Mouse (Mus musculus) thymus, adult 18-20 months (tissue): Measurements from ENCODE around the gene Nat9.
A peak's percentile ranks its signal among the peaks of the same experiment; 100 is the strongest.

ENCODE experiments used
- DNase-seq, 2 experiments: peaks; one replicate each; pipeline ENCODE4 v3.0.0; 2022; ENCODE audit warnings: mixed read lengths in 2 of 2

Nat9 gene

DNA sequence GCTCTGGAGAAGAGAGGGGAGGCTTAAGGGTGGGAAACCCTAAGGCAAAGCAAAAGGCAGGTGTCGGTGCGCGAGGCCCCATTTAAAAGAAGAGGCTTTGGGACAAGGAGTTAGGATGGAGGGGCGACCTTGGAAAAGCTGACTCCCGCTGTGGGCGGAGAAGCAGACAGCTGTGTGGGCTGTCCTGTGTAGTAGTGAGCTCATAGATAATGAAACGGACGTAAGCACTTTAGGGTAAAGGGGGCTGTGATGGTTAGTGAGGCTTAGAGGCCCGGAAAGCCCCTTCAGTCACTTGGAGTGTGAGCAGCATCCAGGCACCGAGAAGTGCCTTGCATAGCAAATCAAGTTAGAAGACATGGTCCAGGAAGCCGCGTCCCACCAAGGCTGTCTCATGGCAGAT lies at the start of gene Nat9:
Gene Nat9, minus strand, starts transcription at position 167 of the 400 bp plus-strand sequence.
- DNase-seq: no peak

DNA sequence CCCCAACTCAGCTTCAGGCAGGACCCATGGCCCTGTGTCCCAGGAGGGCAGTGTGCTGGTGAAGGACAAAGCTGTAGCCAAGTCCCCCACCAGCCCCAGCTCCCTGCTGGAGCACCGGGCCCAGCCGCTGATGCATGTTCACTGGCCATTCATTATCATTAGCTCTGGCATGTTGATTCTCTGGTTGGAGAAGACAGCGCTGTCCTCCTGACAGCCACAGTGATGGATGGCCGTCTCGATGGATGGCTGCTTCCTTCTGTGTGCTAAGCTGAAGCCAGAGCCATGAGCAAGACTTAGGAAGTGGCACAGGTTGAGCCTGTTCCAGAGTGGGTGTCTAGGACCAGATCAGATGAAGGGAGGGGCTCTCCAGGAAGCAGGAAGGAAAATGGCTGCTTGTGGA lies 48.9 kb upstream of the Nat9 start:
- no peak for DNase-seq

DNA sequence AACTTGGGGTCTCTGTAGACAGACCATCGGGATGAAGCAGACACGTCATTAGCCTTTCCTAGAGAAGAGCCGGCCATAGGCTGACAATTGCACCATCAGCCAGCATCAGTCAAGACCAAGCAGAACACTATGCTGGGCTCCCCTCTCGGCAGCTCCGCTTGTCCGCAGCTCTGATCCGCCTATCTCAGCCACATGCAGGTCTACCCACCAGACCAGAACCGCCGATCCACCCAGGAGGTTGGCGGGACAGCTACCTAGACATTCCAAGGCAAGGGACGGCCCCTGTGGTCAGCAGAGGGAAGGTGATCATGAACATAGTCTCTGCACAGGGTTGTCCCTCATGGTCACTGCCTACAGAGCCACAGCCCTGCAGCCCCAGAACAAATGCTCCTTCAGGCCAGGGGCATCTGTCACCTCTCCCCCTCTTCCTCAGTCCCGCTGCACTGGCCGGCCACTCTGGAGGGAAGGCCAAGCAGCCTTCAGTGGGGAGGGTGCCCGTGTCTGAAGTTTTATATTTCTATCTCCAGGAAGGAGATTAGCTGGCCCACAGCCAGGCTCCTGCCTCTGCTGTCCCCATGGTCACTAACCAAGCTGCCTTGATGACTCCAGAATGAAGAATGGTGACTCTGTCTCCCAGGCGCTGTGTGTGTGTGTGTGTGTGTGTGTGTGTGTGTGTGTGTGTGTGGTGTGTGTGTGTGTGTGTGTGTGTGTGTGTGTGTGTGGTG lies 46.8 kb upstream of the Nat9 start:
- DNase-seq: no peak

DNA sequence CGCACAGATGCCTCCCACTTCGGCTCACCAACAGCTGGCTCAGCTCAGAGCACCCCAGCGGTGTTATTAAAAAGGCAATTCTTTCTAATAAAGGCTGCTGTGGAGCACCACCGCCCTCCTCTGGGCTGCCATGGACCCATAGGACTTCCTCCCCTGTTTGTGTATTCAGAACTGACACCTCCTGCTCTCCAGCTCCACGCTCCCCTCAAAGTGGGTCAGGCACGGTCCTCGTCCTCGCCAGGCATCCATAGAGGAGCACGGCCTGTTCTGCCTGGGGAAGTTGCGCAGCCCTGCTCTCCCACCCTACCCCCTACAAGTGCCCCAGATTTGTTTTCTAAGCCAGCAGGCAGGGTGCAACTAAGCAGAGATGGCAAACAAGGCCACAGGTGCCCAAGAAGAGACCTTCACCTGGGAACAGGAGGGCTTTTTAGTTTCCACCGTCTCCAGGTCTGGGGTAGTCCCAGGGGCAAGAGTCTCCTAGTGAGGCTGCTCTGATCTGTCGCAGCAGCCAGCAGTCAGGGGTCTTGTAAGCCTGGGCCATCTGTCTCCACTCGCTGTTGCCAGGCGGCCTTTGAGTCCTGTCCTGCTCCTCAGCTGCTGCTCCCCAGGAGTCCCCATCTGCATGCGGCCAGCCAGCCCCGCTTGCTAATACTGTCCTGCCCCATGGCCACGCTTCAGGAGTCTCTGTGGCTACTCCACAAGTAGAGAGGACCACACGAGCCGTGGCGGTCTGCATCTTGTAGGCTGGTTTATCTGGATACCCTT lies 46.0 kb upstream of the Nat9 start:
- no peak for DNase-seq

DNA sequence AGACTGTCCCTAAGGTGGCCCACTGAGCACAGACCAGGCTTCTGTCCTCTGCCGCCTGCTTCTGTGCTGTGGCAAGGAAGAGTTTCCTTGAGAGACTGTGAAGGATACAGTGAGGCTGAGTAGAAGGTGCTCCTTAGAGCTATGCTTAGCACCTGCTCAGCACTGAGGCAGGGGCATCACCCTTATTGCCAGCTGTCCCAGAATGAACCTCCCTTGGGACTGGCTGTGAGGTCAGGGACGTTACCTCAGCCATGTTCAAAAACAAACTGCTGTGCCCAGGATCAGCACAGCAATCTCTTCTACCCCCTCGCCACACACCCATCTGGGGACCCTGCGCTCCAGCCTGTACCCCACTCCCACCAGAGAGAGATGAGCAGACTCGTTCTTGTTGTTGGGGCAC lies 45.2 kb upstream of the Nat9 start:
- DNase-seq: no peak

DNA sequence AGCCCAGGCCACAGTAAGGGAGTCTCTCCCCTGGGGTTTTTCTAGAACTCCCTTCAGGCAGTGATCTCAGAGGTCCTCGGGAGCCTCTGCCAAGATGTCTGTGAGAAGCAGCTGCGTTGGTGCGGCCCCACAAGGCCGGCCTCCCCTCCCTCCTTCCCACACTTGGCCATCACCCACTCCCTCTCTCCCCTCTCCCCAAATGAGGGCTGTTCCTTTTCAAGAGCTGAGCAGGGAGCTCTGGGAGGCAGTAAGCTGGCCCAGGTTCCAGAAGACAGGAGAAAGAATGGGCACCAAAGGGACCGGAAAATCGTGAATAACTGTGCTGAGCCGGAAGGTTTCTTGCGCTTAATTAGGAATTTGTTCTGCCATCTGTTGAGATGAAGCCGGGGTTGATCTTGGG lies 44.3 kb upstream of the Nat9 start:
- no peak for DNase-seq

DNA sequence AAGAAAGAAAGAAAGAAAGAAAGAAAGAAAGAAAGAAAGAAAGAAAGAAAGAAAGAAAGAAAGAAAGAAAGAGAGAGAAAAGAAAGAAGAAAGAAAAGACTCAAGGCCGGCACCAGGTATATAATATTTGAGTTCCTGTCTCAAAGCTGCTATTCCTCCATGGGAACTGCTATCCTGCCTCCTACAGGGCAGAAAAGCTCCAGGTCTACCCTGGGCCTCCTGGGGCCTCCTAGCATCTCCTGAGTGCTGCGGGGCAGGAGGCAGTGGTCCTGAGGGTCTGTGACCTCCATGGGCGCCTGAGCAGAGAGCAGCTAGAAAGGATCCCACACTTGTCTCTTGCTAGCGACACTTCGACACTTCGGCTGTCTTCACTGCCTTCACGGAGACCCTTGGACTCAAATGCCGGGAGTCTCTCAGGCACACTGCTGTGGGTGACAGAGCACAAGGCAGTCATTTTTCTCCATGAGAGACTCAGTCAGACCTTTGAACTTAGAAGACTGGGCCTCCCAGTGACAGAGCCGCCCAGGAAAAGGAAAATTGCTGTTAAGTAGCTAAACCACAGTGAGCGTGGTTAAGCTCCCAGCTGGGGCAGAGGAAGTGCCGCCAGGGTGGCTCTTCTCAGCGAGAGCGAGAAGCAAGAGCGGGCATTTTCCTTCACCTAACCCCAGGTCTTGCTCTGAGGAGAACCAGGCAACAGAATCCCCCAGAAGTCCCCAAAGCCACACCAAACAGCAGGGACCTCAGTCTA lies 43.7 kb upstream of the Nat9 start:
- peak; percentile 69 to 79 for DNase-seq

DNA sequence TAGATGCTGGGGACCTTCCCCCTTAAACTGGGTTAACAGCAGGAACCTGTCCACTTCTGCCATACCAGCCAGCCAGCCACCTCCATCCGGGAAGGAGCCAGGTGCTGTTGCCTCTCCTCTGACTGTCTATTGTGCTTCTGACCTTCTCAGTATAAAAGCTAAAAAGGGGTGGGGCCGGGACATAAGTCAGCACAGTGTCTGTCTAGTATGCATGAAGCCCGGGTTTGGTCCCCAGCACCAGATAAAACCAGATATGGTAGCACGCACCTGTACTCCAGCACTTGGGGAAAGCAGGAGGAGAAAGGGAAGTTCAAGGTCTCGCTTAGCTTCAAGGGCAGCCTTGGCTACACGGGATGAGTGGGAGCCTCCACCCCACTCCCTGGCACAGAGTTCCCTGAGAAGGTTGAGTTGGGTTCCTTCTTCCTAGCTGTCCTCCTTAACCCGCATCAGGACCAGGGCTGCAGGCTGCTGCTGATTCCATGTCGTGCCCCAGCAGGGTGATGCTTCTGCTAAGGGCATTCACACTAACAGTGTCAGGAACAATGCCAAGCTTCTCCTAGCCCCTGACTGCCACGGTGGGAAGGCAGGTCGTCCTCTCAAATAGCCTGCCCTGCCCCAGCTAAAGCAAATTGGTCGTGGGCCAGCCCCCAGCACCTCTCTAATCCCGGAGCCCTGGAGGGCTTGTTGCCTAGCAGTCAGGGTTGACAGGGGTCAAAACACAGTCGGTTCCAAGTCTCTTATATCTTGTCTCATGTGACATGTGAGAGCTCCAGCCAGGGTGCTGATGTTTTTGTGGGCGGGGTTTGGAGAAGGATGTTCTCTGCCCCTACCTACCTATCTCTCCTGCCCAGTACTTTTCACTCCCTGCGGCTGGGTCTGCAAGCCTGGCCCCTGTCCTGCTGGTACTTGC lies 41.6 kb upstream of the Nat9 start:
- DNase-seq: no peak

DNA sequence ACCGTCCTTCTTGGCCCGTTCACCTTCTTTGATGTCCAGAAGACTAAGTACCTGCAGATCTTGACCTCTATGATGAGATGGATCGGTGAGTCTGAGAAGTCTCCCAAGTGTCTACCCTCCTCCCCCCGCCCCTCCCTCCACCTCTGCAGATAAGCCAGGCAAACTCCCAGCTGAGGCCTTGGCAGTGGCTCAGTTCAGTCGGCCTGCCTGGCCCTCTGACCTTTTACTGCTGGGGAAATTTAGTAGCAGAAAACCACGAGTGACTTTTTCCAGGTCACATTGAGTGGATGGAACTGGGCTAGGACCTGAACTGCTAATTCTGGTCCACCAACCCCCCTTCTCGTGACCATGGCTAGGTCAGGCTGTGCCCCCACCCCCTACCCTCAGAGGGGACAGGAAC lies 40.8 kb upstream of the Nat9 start:
- DNase-seq: no peak

DNA sequence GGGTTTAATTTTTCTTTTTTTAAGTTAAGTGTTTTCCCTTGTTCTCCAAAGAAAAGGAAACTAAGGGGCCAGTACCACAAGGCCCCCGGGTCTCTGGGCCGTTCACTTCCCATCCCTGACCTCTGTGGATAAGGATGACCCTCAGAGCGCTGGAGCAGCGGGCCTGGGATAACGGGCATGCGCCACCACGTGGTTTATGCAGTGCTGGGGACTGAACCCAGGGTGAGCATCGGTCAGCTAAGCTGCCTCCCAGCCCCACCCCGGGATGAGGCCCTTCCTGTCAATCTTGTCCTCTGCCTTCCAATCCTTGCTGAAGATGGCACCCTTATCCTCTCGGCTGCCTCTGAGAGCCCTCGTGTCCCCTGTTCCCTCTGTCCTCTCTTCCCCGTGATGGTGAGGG lies 40.0 kb upstream of the Nat9 start:
- DNase-seq: no peak

DNA sequence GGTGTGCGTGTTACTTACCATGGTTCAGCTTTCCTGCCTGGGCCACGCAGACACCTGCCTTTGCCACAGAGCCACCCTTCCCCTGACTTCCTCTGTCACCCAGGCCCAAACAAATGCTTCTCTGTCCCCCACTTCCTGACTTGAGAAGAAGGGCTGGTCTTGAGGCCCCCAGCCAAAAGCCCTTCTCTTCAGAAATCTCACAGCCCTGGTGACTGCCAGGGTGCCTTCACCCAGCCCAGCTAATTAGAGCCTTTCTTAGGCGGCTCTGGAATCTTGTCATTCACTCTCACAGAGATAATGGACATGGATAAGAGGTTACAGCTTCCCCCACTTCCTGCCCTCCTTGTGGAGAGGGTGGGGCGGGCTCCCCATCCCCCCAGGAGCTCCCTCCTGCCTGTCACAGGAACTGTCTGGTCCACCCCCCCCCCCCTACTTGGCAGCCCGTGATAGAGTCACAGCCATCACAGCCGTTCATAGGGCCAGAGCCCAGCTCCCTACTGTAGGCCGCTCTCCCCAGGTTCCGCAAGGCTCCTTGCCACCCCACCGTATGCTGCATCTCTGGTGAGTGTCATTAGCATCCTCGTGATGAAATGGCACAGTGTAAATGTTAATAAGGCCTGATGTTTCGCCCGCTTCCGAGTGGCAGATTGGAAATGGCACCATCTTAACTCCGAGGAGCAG lies 39.3 kb upstream of the Nat9 start:
- peak; percentile 54 to 66 for DNase-seq

DNA sequence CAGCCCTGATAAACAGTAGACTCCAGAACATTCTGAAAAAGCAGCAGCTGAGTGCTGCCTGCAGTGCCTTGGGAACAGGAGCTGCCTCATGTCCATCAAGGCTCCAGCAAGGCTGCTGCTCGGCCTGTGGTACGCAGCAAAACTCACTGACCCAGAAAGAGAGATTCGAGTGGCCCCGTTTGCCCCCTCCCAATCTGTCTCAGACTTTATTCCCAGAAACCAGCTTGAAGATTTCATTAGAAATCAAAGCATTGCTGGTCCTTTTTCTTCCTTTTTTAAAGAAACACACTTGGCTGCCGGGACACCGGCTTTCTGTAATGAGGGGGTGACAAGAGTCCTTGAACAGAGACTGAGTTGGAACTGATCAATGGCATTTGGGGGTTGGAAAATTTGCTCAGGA lies 37.6 kb upstream of the Nat9 start:
- no peak for DNase-seq

DNA sequence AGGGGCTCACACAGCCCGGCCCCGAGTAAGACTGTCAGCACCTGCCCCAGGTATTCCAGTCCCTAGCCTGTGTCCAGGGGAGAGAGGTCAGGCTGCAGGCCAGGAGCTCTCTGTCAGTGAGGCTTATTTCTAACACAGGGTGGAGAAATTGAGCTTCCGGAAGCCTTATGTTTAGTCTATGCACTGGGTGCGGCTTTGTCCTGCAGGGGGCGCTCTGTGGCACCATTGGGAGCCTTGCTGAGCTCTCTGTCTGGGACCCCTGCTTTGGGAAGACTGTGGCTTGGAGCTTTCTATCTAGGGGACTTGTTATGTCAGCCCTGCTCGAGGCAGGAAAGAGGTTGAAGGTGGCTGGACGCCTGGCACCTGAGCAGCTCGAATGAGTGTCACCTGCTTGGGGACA lies 37.2 kb upstream of the Nat9 start:
- peak; percentile 51 to 52 for DNase-seq

DNA sequence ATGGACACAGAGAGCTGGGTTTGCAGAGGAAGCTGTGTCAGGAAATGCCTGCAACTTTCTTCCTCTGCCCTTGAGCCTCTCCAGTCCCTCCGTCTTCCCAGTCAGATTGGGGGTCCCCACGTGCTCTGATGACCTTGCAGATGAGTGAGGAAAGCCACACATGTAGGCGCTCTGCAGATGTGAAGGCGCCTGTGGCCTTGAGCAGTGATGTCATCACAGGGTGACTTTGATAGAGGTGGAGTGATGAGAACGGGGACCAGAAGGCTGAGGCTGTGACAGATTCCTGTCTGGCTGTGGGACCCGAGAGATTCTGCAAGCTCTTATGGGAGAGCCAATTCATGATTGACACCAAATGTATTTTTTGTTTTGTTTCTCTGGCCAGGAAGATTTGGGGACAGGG lies 36.2 kb upstream of the Nat9 start:
- no peak for DNase-seq

DNA sequence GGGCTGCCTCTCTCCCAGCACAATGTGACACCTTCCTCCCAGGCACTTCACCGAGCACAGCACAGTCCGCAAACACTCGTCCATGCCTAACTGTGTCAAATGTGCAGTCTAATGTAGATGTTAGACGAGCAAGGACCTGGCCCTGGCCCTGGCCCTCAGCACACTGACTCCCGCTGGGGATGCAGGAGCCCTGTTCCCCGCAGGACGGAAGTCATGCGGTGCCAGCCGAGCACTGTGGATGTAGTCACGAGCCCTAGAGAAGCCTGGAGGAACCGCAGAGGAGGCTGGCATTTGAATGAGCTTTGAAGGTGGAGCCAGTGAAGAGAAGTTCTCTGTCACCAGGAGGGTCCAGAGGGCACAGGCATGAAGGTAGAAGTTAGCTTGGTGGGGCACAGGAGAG lies 35.8 kb upstream of the Nat9 start:
- no peak for DNase-seq

DNA sequence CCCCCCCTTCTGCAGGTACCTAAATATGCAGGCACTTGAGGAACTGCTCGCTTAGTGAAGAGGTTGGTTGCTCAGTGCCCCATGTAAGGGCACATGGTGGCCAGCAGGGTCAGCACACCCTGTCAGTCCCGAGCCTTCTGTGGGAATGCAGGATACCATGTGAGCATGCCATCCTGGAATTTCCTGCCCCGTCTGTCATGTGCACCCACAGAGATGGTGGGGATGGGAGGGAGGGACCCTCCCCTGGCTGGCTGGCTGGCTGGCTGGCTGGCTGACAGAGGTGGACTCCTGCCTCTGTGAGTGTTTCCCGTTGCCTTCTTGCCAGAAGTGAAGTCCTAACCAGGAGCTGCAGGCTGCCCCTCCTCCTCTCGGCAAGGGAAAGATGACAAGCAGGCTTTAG lies 34.9 kb upstream of the Nat9 start:
- no peak for DNase-seq

DNA sequence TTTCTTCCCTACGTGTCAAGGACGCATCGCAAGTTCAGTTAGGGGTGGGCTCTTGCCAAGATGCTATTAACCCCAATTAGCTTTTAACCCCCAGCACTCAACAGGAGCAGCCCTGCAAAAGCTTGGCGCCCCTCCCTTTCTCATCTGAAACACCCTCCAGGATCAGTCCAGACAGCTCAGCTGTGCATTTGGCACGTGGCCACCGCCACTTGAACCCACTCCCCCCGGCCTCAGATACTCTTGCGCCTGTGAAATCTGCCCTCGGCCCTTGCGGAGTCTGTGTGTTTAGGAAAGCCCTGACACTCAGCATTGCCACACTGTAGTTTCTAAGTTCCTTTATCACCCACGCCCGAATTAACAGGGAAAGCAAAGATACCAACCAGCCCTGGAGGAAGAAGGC lies 34.4 kb upstream of the Nat9 start:
- no peak for DNase-seq

DNA sequence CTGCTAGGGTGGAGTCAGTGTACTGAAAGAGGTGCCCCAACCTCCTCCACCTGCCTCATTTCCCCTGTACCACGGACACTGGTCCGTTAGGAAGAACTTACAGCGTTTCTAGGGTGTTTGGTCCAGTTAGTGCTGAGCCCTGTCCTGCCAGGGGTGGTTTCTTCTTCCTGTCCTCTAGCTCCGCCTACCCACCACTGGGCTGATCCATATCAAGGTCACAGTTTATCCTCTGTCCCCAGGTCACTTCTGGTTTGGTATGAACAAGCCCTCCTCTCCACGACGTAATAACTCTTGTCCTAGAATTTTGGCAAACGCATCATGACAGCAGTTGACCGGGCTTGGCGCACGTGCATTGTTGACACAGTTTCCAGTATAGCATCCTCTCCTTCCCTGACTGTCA lies 32.0 kb upstream of the Nat9 start:
- no peak for DNase-seq

DNA sequence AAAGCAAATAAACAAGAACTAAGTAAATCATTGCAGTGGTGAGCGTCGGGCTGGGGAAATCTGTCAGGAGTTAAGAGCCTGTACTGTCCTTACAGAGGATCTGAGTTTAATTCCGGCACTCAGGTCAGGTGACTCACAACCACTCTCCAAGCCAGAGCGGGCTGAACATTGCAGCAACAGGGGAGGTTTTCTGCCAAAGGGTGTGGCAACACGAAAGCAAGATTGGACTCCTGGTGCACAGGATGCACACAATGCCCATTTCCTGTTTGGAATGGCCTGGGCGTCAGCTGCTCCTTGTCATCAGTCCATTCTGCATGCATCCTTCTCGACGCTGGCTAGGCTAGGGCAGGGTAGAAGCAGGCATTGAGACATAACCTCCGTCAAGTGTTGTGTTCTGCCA lies 31.6 kb upstream of the Nat9 start:
- no peak for DNase-seq

DNA sequence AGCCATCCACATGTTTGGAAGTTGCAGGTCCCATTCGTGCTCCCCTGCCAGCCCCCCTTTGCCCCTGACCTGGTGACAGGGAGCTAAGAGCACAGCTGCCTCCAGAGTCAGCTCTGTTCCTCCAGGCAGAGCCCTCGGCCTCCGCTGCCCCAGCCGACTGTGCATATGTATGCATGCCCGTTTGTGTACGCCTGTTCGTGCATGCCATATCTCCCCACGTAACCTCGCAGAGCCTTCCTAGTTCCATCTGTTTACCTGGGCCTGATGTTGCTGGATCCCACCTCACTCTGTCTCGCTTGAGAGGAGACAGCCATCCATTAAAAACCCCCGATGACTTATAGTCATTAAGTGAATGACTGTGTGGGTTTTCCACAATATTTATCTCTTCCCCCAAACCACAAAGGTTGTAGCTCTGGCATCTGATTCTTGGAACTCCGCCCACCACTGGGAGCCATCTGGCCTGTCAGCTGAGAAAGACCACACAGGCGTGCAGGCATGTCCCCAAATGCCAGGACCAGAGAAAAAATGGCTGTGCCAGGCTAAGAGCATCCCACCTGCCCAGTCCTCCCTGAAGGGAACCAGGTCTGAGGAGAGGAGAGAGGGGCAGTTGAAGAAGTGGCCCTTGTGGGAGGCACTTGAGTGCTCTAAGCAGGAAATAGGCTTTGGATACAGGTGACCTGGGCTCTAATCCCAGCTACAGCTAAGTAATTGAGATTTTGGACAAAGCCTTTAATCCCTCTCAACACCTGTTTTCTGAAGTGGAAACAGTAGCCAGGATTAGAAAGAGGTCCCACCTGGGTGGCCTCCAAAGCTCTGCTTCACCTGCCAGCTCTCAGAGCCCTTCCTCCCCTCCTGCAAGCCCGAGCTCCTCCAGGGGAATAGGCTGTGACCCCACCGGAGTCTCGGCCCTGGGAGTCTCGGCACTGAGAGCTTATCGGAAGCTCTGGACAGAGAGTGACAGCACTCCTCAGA lies 30.1 kb upstream of the Nat9 start:
- no peak for DNase-seq

DNA sequence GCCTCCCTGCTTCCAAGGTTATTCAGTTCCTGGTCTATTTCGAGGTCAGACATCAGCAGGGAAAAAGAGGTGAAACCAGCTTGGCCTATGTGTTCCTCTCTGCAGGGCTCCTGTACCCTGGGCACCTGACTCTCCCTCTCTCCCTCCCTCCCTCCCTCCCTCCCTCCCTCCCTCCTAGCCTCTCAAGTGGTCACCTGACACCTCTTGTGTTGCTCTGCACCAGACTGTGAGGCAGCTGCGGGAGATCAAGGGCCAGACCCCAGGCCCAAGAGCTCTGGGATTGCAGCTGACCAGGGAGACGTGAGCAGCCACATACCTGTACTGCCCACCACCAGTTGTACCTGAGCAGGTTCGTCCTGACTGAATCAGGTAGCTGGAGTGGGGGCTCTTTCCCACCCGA lies 27.5 kb upstream of the Nat9 start:
- DNase-seq: no peak
